Mouse (Mus musculus) forebrain, postnatal 0 days (tissue): ENCODE measurements at regions not wholly inside any gene's neighbourhood (a gene's known extent, or its start where the extent isn't known, plus 50 kb on each side); places are given as distances from the start of the nearest gene placed in this dataset.
"Not testable (repeated sequence)": the region's sequence is repeated elsewhere in the genome, so short reads cannot be mapped to it uniquely, and the experiment has no call there.

Source experiments
- ATAC-seq: fragments of 200-750 bp; cut with Nextera tagmentation; 2 replicates; pipeline ENCODE4 v1.8.0; 2017; ENCODE audit warnings: mild to moderate bottlenecking, moderate library complexity
- DNase-seq: peaks from one replicate; pipeline ENCODE4 v3.0.0-alpha.2; 2015
- H3K27ac ChIP-seq: fragments of 300-500 bp; sonication (generic); 2 replicates; pipeline ENCODE4 v1.5.1; 2014; ENCODE audit warnings: low read depth, mild to moderate bottlenecking, antibody characterized with exemption, low read length, moderate library complexity, mixed read lengths
- H3K27me3 ChIP-seq: fragments of 300-500 bp; sonication (generic); 2 replicates; pipeline ENCODE4 v1.6.1; 2014; ENCODE audit warnings: mild to moderate bottlenecking, low read length, mixed read lengths; ENCODE audit not compliant: insufficient read depth
- H3K36me3 ChIP-seq: fragments of 300-500 bp; sonication (generic); 2 replicates; pipeline ENCODE4 v1.6.1; 2014; ENCODE audit warnings: mild to moderate bottlenecking, moderate library complexity; ENCODE audit not compliant: insufficient read depth
- H3K4me1 ChIP-seq: fragments of 300-500 bp; sonication (generic); 2 replicates; pipeline ENCODE4 v1.6.1; 2014; ENCODE audit warnings: antibody characterized with exemption; ENCODE audit not compliant: insufficient read depth
- H3K4me2 ChIP-seq: fragments of 300-500 bp; sonication (generic); 2 replicates; pipeline ENCODE4 v1.6.1; 2014; ENCODE audit warnings: low read depth, mild to moderate bottlenecking, moderate library complexity
- H3K4me3 ChIP-seq: fragments of 300-500 bp; sonication (generic); 2 replicates; pipeline ENCODE4 v1.5.1; 2014; ENCODE audit warnings: low read depth, low read length, mixed read lengths
- H3K9ac ChIP-seq: fragments of 300-500 bp; sonication (generic); 2 replicates; pipeline ENCODE4 v1.6.1; 2014; ENCODE audit warnings: mild to moderate bottlenecking
- H3K9me3 ChIP-seq: fragments of 300-500 bp; sonication (generic); 2 replicates; pipeline ENCODE4 v1.6.1; 2016; ENCODE audit warnings: low read length
- CTCF ChIP-seq: sonication (generic); IDR thresholded peaks from 2 replicates; pipeline ENCODE4 v1.5.1; 2016; ENCODE audit warnings: antibody characterized with exemption, control low read depth, low read depth
- WGBS: fragments of 180-500 bp; shearing (Covaris S2); extraction: QIAGEN DNeasy Blood & Tissue Kit; methylation state at CpG from one replicate; pipeline ENCODE4 v1.1.7; 2014; 5-methylcytosine and 5-hydroxymethylcytosine counted together

DNA sequence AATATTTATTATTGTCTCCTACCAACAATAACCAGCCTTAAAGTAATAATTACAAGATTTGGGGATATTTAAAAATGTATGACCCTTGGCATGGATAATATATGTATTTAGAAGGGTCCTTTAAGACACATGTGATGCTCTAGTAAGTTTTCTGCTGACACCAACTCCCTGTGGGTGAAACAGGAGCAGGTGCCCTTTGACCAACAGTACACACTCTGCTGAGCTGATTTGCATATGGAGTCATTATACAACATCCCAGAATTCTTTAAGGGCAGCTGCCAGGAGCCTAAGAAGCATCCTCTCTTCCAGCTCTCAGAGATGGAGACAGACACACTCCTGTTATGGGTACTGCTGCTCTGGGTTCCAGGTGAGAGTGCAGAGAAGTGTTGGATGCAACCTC lies 274.1 kb downstream of the Rpia start:
- Histone ChIP-seq H3K4me3 (no peak overlapping the region), H3K4me1 (no peaks in the 10 kb centered on the region), H3K4me2 (no peak overlapping the region), H3K9ac (no peak overlapping the region), H3K9me3 (no peaks in the 10 kb centered on the region), H3K27me3 (no peaks in the 10 kb centered on the region), H3K36me3 (no peaks in the 10 kb centered on the region), H3K27ac (no peak overlapping the region)
- DNase-seq, result no peak
- ATAC-seq, result no peak
- TF ChIP-seq CTCF, result no peak

DNA sequence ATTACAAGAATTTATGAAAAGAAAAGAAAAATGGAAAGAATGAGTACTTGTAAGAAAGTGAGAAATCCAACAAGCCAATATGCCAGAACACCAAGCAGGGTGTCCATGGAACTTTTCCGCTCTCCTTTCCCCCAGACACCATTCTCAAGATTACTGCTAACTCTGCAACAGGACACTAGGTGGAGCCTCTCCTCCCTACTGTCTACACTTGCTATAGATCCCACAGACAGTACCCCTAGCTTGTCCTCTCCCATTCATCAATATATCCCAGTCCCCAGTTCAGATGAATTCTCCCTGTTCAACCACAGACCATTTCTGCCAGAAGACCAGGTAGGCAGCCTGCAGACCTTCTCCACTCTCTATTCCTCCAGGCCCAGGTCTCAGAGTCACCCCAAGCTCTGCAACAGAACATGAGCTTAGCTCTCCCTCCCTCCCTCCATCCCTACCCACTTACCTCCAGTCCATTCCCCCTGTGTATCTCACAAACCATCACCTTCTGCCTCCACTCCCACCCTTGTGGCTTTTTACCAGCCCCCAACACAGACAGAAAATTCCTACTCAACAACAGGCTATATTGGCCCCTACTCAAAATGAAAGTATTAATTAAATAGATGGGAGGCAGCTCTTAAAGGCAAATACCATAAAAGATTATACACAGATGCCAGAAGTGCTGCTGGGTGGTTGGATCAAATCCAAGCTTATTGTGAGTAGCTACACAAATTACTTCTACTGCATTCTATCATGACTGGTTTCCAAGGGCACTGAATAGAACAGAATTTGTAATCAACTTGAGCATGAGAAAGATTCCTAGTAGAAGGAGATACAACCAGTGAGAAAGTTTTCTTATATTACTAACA lies 323.2 kb downstream of the Rpia start:
- 83% methylated on average over 1 of the region's 1 CpGs for WGBS
- Histone ChIP-seq H3K4me1 (no peaks in the 10 kb centered on the region), H3K9ac (no peak overlapping the region), H3K27ac (no peak overlapping the region), H3K27me3 (no peaks in the 10 kb centered on the region), H3K36me3 (no peaks in the 10 kb centered on the region), H3K4me2 (no peak overlapping the region), H3K9me3 (no peaks in the 10 kb centered on the region), H3K4me3 (no peak overlapping the region)
- peak; percentile 17 for DNase-seq
- peak; percentile 61; the same call in 1 of the 2 replicates for ATAC-seq
- peak; percentile 30; the same call in 1 of the 2 replicates for TF ChIP-seq CTCF

DNA sequence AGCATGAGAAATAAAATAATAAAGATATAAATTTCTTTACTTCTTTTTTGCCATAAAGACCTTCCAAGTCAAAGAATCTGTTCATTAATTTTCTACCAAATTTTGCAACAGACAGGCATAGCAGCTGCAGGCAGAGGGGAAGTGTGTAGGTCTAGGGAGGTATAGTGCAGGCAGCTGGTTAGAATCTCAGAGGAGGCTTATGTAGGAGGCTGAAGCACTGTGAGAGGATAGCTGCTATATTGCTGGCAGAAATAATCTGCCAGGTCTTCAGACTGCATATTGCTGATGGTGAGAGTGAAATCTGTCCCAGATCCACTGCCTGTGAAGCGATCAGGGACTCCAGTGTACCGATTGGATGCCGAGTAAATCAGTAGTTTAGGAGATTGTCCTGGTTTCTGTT lies 334.8 kb downstream of the Rpia start:
- ATAC-seq, result no peak
- DNase-seq, result no peak
- Histone ChIP-seq H3K36me3 (no peaks in the 10 kb centered on the region), H3K27me3 (no peaks in the 10 kb centered on the region), H3K4me3 (no peak overlapping the region), H3K9ac (no peak overlapping the region), H3K9me3 (no peaks in the 10 kb centered on the region), H3K4me2 (no peak overlapping the region), H3K27ac (no peak overlapping the region), H3K4me1 (no peaks in the 10 kb centered on the region)
- 87% methylated on average over 3 of the region's 3 CpGs for WGBS
- TF ChIP-seq CTCF, result no peak

DNA sequence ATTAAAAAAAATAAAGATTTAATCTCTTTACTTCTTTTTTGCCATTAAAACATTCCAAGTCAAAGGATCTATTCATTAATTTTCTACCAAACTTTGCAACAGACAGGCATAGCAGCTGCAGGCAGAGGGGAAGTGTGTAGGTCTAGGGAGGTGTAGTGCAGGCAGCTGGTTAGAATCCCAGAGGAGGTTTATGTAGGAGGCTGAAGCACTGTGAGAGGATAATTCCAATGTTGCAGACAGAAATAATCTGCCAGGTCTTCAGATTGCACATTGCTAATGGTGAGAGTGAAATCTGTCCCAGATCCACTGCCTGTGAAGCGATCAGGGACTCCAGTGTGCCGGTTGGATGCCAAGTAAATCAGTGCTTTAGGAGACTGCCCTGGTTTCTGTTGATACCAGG lies 357.3 kb downstream of the Rpia start:
- not testable (repeated sequence) for H3K4me3 ChIP-seq, H3K27ac ChIP-seq, H3K36me3 ChIP-seq, H3K9ac ChIP-seq, H3K9me3 ChIP-seq, H3K27me3 ChIP-seq, DNase-seq, H3K4me1 ChIP-seq, H3K4me2 ChIP-seq, ATAC-seq
- 89% methylated on average over 2 of the region's 2 CpGs for WGBS

DNA sequence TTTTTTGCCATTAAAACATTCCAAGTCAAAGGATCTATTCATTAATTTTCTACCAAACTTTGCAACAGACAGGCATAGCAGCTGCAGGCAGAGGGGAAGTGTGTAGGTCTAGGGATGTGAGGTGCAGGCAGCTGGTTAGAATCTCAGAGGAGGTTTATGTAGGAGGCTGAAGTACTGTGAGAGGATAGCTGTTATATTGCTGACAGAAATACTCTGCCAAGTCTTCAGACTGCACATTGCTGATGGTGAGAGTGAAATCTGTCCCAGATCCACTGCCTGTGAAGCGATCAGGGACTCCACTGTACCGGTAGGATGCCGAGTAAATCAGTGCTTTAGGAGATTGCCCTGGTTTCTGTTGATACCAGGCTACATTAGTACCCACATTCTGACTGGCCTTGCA lies 385.7 kb downstream of the Rpia start:
- WGBS, result 98% methylated on average over 3 of the region's 3 CpGs
- not testable (repeated sequence) for H3K9ac ChIP-seq, H3K9me3 ChIP-seq, H3K4me3 ChIP-seq, H3K4me1 ChIP-seq, H3K36me3 ChIP-seq, ATAC-seq, H3K4me2 ChIP-seq, DNase-seq, H3K27me3 ChIP-seq, H3K27ac ChIP-seq

DNA sequence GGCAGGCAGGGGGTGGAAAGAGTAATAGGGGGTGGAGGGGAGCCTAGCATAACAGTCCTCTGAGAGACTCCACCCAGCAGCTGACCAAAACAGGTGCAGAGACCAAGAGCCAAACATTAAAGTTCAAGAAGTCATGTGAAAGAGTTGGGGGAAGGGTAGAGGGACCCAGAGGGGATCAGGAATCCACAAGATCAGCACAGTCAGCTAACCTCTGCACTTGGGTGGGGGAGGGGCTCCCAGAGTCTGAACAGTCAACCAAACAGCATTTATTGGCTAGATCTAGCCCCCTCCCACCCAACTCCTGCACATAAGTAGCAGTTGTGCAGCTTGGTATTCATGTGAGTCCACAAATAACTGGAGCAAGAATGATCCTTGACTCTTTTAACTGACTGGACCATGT lies 402.2 kb downstream of the Rpia start:
- not testable (repeated sequence) for H3K36me3 ChIP-seq, ATAC-seq, H3K4me1 ChIP-seq, H3K27ac ChIP-seq, H3K9ac ChIP-seq, H3K27me3 ChIP-seq, DNase-seq, H3K9me3 ChIP-seq, H3K4me2 ChIP-seq, H3K4me3 ChIP-seq

DNA sequence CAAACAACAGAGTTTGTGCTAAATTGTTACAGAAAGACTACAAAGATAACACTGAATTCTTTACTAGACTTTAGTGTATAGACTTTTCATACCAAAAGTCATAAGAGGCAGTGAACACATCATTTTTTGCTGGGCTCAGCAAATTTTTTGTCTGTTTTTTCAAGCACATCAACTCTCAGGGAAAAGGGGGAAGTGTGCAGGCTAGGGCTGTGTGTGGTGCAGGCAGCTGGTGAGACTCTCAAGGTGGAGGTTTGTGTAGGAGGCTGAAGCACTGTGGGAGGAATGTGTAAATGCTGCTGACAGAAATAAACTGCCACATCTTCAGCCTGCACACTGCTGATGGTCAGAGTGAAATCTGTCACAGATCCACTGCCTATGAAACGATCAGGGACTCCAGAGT lies 405.6 kb downstream of the Rpia start:
- H3K4me1 ChIP-seq, H3K36me3 ChIP-seq, DNase-seq, ATAC-seq, H3K9me3 ChIP-seq, H3K4me2 ChIP-seq, H3K27ac ChIP-seq, H3K27me3 ChIP-seq, H3K4me3 ChIP-seq, H3K9ac ChIP-seq: not testable (repeated sequence)
- no CpG with 5 or more reads among the region's 1 CpGs for WGBS

DNA sequence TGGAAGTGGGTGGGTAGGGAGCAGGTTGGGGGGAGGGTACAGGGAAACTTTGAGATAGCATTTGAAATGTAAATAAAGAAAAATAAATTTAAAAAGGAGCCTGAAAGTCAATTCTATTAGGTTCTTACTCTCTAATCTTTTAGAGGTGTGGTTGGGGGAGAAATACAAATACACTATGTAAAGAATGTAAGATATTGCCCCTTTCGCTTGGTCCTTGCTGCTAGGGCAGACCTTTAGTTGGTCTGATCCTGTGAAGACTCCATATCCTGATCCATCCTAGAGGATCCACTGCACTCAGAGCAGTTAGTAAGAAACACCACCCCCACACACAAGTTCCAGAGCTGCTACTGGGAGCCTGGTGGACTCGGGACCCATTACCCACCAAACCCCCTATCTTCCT lies 412.7 kb downstream of the Rpia start:
- H3K4me2 ChIP-seq, H3K9me3 ChIP-seq, H3K4me1 ChIP-seq, H3K9ac ChIP-seq, H3K27ac ChIP-seq, H3K27me3 ChIP-seq, H3K4me3 ChIP-seq, DNase-seq, ATAC-seq, H3K36me3 ChIP-seq: not testable (repeated sequence)
- WGBS, result 98% methylated on average over 2 of the region's 2 CpGs

DNA sequence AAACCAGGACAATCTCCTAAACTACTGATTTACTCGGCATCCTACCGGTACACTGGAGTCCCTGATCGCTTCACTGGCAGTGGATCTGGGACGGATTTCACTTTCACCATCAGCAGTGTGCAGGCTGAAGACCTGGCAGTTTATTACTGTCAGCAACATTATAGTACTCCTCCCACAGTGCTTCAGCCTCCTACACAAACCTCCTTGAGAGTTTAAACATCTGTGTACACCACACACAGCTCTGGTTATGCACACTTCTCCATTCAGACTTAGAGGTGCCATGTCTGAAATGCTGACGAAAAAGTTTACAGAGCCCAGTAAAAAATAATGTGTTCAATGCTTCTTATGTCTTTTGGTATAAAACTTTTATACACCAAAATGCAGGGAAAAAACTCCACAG lies 420.2 kb downstream of the Rpia start:
- 93% methylated on average over 5 of the region's 5 CpGs for WGBS
- H3K36me3 ChIP-seq, H3K9me3 ChIP-seq, H3K4me1 ChIP-seq, H3K4me3 ChIP-seq, H3K4me2 ChIP-seq, H3K27me3 ChIP-seq, H3K9ac ChIP-seq, ATAC-seq, DNase-seq, H3K27ac ChIP-seq: not testable (repeated sequence)
